In genomic region chr4:58205750-58206114, GRCm38 (mm10) we compare ENCODE assay signal across 8 mouse cellular contexts. TPM values are rescaled to one million over a fixed set of nuclear protein-coding genes. Genes with fewer than 3 reads are reported as not detected.
A peak's percentile ranks its signal among the peaks of the same experiment; 100 is the strongest.
DNase-seq lines count a peak whose midpoint lies in the region; ATAC-seq and TF ChIP-seq lines count a peak whose summit lies in the region.

No protein-coding gene starts in this region.

- TF ChIP-seq CTCF in gastrocnemius, adult 2 months (IDR thresholded peaks at IDR 0.05) = no peak
- no peak for TF ChIP-seq CTCF in ES-Bruce4 (IDR thresholded peaks at IDR 0.05; ENCODE audit: low read depth, low read length)

- TF ChIP-seq POLR2A in ES-Bruce4 (IDR thresholded peaks at IDR 0.05; ENCODE audit: insufficient read depth, low read length) = no peak

- H3K4me1 ChIP-seq in ES-Bruce4 (ENCODE audit: control insufficient read depth, insufficient read depth, low read length) = no peaks in the 10 kb centered on the region
- H3K4me1 ChIP-seq in forebrain, embryonic 15.5 days = peaks cover 9% of the 10 kb centered on the region
- no peaks in the 10 kb centered on the region for H3K4me1 ChIP-seq in liver, embryonic 15.5 days (replicated peaks)

- H3K27me3 ChIP-seq in ES-Bruce4 (ENCODE audit: control insufficient read depth, insufficient read depth, low read length, poor library complexity, severe bottlenecking) = 0 out of 2 replicates have a peak, but pooled peaks cover 9% of the 10 kb centered on the region
- peaks cover 25% of the 10 kb centered on the region for H3K27me3 ChIP-seq in forebrain, embryonic 15.5 days
- H3K27me3 ChIP-seq in liver, embryonic 15.5 days = peaks cover 32% of the 10 kb centered on the region

- intact Hi-C loops in gastrocnemius, adult 2 months (cut with DNase I) = no loop called here
- intact Hi-C loops in left cerebral cortex, postnatal 10 days (cut with DNase I) = no loop called here

- peak overlapping the region; percentile 78 for H3K4me3 ChIP-seq in gastrocnemius, adult 2 months
- peak overlapping the region; percentile 71 for H3K4me3 ChIP-seq in ES-Bruce4 (ENCODE audit: low read depth, low read length)
- peak overlapping the region; percentile 41 for H3K4me3 ChIP-seq in forebrain, embryonic 15.5 days
- H3K4me3 ChIP-seq in liver, embryonic 15.5 days (replicated peaks) = peak overlapping the region; percentile 31

- under 1% methylated on average over 31 of the region's 31 CpGs for WGBS in forebrain, embryonic 15.5 days
- whole genome bisulfite sequencing in liver, embryonic 15.5 days (ENCODE audit: insufficient replicate concordance) = under 1% methylated on average over 31 of the region's 31 CpGs

- peak overlapping the region; percentile 86 for H3K27ac ChIP-seq in gastrocnemius, adult 2 months
- H3K27ac ChIP-seq in ES-Bruce4 (ENCODE audit: insufficient read depth, low read length) = no peak overlapping the region
- no peak overlapping the region for H3K27ac ChIP-seq in forebrain, embryonic 15.5 days (replicated peaks)
- H3K27ac ChIP-seq in liver, embryonic 15.5 days (replicated peaks) = no peak overlapping the region

- peak; percentile 63; the same call in 1 of the 2 replicates for ATAC-seq in forebrain, embryonic 15.5 days (replicated peaks)
- no peak for ATAC-seq in liver, embryonic 15.5 days (ENCODE audit: insufficient read depth)

- peak overlapping the region; percentile 75 for H3K4me2 ChIP-seq in forebrain, embryonic 15.5 days (replicated peaks)
- peak overlapping the region; percentile 50 for H3K4me2 ChIP-seq in liver, embryonic 15.5 days

- H3K9me3 ChIP-seq in ES-Bruce4 (replicated peaks; ENCODE audit: control insufficient read depth, insufficient read depth, low read length, poor library complexity, severe bottlenecking) = no peaks in the 10 kb centered on the region
- no peaks in the 10 kb centered on the region for H3K9me3 ChIP-seq in forebrain, embryonic 15.5 days
- no peaks in the 10 kb centered on the region for H3K9me3 ChIP-seq in liver, embryonic 15.5 days (replicated peaks)

- TF ChIP-seq EP300 in ES-Bruce4 (IDR thresholded peaks at IDR 0.05; ENCODE audit: insufficient read depth, low read depth, low read length) = no peak

- no peaks in the 10 kb centered on the region for H3K36me3 ChIP-seq in ES-Bruce4 (ENCODE audit: control insufficient read depth, insufficient read depth, low read length, poor library complexity, severe bottlenecking)
- no peaks in the 10 kb centered on the region for H3K36me3 ChIP-seq in forebrain, embryonic 15.5 days
- no peaks in the 10 kb centered on the region for H3K36me3 ChIP-seq in liver, embryonic 15.5 days (replicated peaks)

- peak overlapping the region; percentile 38 for H3K9ac ChIP-seq in ES-Bruce4 (ENCODE audit: low read depth, poor library complexity, severe bottlenecking)
- H3K9ac ChIP-seq in forebrain, embryonic 15.5 days (replicated peaks) = peak overlapping the region; percentile 42; the same call in 1 of the 2 replicates
- no peak overlapping the region for H3K9ac ChIP-seq in liver, embryonic 15.5 days

- no peak for DNase-seq in gastrocnemius, adult 2 months
- no peak for DNase-seq in gastrocnemius, adult 18-20 months (ENCODE audit: low spot score)
- no peak for DNase-seq in embryo, embryonic 11 days
- no peak for DNase-seq in left cerebral cortex, postnatal 10 days (ENCODE audit: extremely low spot score in 1 of 2, low spot score in 2 of 2)
- DNase-seq in cerebellum, adult 11 months = no peak

RNA-seq across cellular contexts. Expression of gene Svep1, which starts 0.9 kb away (rescaled TPM):
- 1 to 10 TPM; 5.1 to 7.5 TPM for total RNA-seq in gastrocnemius, adult 2 months (2021)
- 1 to 10 TPM; 5.7 to 6.3 TPM for total RNA-seq in gastrocnemius, adult 18-20 months (2021)
- 0.11 and 0.19 TPM in 2 replicates for polyA plus RNA-seq in ES-Bruce4 (2011; ENCODE audit: insufficient read depth, insufficient read length, low read depth, missing spikeins)
- polyA plus RNA-seq in forebrain, embryonic 15.5 days (2015; fragmentation: Nextera tagmentation; extraction: Ambion mirVana) = 0.31 and 0.46 TPM in 2 replicates
- 0.31 and 0.32 TPM in 2 replicates for polyA plus RNA-seq in liver, embryonic 15.5 days (2015; fragmentation: Nextera tagmentation; extraction: Ambion mirVana)
- 1 to 10 TPM; 1.4 to 1.6 TPM for total RNA-seq in left cerebral cortex, postnatal 10 days (2021)
